Mouse (Mus musculus): ENCODE measurements around the gene Tgfbi. TPM values are rescaled to one million over a fixed set of nuclear protein-coding genes. Genes with fewer than 3 reads are reported as not detected.

The Tgfbi gene
- total RNA-seq, 2 experiments from 2014 or later, result 12.9 to 20.5 TPM

DNA sequence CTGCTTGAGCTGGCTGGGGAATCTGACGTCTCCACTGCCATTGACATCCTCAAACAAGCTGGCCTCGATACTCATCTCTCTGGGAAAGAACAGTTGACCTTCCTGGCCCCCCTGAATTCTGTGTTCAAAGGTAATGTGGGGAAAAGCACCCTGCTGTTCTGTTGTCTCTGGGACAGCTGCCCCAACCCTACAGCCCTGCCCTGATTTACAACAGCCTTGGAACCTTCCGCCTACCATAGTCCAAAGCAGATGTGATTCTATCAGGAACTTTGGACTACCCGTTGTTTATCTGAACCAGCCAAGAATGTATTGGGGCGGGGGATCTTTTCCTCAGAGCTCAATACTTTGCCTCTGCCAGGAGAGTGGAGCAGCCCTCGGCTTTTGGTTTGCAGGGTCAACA lies 21.2 kb downstream of the Tgfbi start:
- ATAC-seq (replicated peaks; ENCODE audit: low FRiP score, poor library complexity, severe bottlenecking), result no peak

DNA sequence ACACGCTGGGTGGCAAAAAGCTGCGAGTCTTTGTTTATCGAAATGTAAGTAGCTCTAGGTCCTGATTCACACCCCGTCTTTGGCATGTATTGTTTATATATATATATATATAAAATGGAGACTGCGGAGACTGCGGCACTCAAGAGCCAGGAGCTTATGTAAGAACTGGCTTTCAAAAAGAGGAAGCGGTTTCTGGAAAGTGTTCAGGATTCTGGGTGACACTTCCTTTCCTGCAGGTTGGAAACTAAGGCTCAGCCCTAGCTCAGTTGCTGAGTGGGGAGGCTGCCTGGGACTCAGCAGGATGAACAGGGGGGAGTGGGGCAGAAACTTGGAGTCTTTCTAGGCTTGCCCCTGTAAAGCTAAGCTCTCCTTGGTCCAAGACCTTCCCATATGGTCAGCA lies 22.0 kb downstream of the Tgfbi start:
- no peak for ATAC-seq (replicated peaks; ENCODE audit: low FRiP score, poor library complexity, severe bottlenecking)

DNA sequence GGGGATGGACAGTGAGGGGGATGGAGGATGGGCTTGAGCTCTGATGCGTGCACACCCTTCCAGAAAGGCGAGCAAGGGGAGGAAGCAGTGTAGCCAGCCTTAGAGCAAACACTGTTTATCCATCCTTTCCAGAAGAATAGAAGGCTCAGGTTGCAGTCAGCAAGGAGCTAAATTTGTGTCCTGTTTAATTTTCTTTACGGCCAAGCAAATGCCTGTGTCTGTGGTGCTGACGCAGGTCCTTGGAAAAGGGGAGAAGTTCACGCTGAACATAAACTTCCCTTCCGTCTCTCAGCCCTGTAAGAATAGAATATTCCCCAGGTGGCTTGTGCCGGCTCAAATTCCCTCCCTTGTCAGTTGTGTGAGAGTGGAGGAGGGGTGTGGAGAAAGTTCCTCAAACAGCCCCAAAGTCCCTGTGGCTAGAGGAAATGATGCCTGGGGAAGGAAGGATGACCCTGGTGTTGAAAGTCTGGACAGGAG lies 24.9 kb downstream of the Tgfbi start:
- ATAC-seq (replicated peaks; ENCODE audit: low FRiP score, poor library complexity, severe bottlenecking), result no peak

DNA sequence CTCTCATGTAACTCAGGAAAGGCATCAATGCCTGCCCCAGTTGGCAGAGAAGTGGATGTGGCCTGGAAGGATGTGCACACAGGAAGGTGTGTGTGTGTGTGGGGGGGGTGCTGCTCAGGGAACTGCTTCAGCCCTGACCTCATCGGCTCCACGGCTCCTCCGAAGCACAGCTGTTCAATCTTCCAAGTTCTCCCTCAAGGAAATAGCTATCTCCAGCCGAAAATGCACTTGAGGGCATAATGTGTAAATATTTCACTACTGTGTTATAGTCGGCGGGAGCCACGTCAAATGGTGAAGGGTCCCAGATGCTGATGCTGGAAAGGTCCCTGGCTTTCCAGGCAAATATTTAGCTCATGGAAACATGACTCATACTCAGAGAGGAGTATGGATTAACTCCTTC lies 25.6 kb downstream of the Tgfbi start:
- no peak for ATAC-seq (replicated peaks; ENCODE audit: low FRiP score, poor library complexity, severe bottlenecking)

GRCm38 (mm10) chr13:56637027-56637426 lies 27.7 kb downstream of the Tgfbi start:
- ATAC-seq (replicated peaks; ENCODE audit: low FRiP score, poor library complexity, severe bottlenecking), result no peak

DNA sequence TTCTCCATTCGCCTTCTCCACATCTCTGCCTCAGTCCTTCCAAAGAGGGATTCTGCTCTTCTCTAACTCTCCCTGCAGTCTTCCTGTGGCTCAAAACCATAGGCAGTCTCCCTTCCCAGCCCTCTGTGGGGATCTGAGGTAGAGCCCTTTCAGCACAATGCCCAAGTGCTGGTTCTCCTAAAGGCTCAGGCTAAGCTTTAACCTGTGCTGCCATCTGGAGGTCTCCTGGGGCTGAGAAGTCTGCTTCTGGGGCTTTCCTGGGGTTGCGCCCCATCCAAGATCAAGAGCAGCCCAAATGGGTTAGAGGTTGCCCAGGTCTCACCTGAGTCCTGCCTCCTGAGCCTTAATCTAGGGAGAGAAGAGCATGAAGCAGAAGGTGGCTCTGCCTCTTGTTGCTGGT lies 32.4 kb downstream of the Tgfbi start:
- ATAC-seq (replicated peaks; ENCODE audit: low FRiP score, poor library complexity, severe bottlenecking), result no peak

- no peak for ATAC-seq (replicated peaks; ENCODE audit: low FRiP score, poor library complexity, severe bottlenecking)
These were observed 34.7 kb downstream of the Tgfbi start for GRCm38 (mm10) chr13:56644031-56644430.

DNA sequence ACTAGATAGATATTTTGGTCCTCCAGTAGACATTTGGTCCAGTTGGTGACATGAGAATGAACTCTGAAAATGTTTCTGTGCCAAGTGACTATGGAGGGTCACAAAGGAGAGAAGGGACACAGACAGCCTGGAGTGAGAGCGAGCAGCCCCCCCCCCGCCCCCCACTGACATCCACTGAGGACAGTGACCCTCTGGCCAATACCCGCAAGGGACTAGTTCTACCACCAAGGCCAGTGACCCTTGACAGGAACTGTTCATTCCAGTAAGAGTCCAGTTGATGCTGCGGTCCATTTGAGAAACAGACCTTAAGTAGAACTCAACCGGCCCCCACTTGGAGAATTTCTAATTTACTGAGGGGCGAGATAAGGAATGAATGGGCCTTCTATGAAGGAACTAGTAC lies 36.4 kb downstream of the Tgfbi start:
- no peak for ATAC-seq (replicated peaks; ENCODE audit: low FRiP score, poor library complexity, severe bottlenecking)

DNA sequence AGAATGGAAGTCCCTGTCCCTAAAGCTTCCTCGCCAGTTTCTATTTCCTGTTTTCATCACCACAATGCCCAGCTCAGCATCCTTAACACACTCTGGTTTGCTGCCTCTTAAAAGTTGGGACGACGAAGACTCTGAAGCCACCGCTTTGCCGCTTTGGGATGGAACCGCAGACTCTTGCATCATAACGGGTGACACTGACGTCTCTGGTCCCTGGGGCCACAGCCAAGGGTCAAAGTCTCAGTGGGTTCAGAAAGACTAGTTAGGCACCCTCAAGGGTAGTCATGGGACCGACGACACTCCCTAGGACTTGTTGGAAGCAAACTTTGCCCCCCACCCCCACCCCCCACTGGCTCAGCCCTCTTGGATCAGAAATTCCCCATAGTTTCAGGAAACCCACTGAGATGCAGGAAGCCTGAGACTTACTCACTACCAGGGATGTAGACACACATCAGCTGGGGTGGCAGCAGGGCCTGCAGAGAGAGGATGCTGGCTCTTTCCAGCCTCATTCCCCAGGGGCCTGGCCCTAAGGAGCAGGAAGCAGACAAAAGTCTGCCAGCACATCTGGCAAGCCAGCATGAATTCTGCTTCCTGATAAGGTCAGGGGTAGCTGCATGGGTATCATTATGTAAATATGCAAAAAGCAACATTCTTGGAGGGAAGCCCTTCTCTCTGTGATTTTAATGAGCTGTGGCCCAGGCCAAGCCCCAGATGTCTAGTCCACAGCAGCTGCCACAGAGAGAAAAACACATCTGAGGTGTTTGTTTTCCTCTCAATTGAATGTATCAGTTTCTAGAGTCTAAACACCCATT lies 38.5 kb downstream of the Tgfbi start:
- ATAC-seq (replicated peaks; ENCODE audit: low FRiP score, poor library complexity, severe bottlenecking), result no peak

DNA sequence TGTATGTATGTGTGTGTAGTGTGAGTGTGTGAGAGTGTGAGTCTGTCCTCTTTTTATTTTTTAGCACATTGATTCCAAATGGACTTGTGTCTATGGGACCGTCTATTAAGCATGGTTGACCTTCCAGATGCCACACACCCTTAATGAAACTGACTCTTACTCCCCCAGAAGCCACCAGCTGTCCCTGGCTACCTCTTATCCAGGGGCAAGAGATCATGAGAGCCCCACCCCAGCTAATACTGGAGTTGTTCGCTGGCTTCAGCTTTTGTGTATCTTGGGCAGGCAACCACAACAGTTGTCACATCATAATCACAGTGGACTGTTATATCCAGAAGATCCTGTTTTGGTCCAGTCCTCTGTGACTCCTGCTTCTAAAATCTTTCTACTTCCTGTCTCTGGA lies 40.7 kb downstream of the Tgfbi start:
- ATAC-seq (replicated peaks; ENCODE audit: low FRiP score, poor library complexity, severe bottlenecking), result no peak

DNA sequence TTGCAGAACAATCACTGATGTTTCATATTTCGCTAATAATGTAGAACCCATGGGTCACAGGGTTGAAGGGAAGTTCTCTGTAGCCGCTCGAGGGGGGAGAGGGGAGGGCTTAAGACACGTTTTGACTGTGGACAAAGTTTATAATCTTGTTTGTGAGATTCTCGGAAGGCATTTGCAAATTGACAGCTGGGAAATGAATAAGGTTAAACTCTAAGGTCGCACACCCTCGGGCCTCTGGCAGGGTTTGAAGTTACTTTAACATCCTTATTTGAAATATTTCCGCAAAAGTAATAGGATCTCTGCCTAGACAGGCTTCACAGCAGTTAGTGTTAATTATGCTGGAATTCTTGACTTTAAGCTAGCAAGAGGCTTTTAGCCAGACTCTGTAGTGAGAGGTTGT lies 43.1 kb downstream of the Tgfbi start:
- ATAC-seq (replicated peaks; ENCODE audit: low FRiP score, poor library complexity, severe bottlenecking), result no peak

DNA sequence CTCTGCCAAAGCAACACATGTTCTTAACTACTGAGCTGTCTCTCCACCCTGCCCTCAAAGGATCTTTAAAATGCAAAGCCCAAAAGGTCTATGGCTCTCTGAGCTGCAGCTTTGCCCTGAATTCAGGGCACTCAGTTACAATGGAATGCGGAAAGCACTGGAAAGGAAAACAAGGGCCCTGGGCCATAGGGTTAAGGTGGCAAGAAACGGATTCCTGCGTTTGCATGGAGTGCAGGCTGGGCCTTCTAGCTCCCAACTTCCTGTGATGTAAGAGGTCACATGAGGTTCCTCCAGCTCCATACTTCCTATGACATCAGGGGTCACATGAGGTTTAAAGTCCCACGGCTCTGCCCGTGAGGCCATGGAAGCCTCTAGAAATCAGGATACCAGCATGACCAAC lies 44.9 kb downstream of the Tgfbi start:
- ATAC-seq (replicated peaks; ENCODE audit: low FRiP score, poor library complexity, severe bottlenecking), result no peak

DNA sequence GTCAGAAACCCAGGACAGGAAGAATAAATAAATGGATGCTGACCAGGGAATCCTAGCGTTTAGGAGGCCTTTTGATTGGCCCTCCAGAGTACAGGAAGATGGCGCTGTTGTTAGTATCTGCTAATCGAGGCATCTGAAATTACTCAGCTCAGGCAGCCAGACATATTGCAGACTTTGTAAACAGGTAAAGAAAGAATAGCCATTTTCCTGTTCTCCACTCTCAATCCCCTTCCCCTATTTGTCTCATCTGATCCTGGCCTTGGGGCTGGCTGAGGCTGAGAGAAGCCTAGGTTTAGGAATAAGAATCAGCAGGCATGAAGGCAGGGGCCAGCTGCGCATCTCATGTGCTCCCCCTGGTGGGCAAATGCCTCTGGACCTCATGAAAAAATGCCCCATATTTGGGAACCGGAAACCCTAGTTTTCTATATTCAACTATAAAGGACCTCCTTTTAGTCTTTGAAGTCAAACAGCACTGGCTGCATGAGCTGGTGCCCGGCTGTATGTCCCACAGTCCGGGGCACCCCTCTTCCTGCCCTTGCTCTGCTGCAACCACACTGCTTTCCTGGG lies 48.7 kb downstream of the Tgfbi start:
- ATAC-seq (replicated peaks; ENCODE audit: low FRiP score, poor library complexity, severe bottlenecking), result no peak

DNA sequence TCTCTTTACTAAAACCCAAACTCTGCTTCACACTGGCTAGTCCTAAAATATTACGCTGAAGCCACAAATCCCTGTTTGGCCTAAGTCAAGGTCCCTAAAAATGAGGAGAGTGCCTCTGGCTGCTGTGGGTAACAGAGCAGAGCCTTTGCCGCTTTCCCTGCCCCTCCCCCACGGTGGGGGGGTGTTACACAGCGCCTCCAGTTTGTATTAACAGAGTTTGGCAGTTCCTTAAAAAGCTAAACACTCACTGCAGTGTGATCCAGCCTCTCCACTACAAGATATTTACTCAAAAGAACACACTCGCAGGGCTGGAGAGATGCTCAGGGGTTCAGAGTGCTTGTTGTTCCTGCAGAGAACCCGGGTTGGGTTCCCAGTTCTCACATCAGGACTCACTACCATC lies 49.6 kb downstream of the Tgfbi start:
- no peak for ATAC-seq (replicated peaks; ENCODE audit: low FRiP score, poor library complexity, severe bottlenecking)

- ATAC-seq (replicated peaks; ENCODE audit: low FRiP score, poor library complexity, severe bottlenecking), result no peak
These were observed 52.7 kb downstream of the Tgfbi start for GRCm38 (mm10) chr13:56661914-56662621.

- no peak for ATAC-seq (replicated peaks; ENCODE audit: low FRiP score, poor library complexity, severe bottlenecking)
These were observed 55.2 kb downstream of the Tgfbi start for GRCm38 (mm10) chr13:56664256-56665170.

DNA sequence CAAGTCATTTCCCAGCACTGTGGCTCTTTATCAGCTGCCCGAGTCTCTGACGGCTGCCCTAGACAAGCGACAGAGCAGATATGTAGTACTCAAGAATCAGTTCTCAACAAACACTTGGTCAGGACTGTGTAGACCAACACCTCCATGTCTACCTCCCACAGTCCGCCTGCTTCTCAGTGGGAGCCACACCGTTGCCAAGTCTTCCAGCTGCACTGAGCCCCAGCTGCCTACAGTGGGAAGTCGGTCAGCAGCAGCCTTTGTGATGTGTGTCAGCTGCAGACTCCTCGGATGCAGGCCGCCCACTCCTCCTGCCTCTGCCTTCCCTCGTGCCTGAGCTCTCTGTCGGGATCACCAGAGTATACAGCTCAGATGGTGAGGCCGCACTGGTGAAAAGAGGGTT lies 61.9 kb downstream of the Tgfbi start:
- no peak for ATAC-seq (replicated peaks; ENCODE audit: low FRiP score, poor library complexity, severe bottlenecking)

- ATAC-seq (replicated peaks; ENCODE audit: low FRiP score, poor library complexity, severe bottlenecking), result no peak
These were observed 68.4 kb downstream of the Tgfbi start for GRCm38 (mm10) chr13:56677731-56678130.

GRCm38 (mm10) chr13:56678188-56678787 lies 69.0 kb downstream of the Tgfbi start:
- no peak for ATAC-seq (replicated peaks; ENCODE audit: low FRiP score, poor library complexity, severe bottlenecking)

All from erythroid progenitor cell, adult 5-6 weeks (primary cell).